Mouse (Mus musculus) CD4-positive helper T cell, adult 2 months (primary cell): ENCODE results near the gene Atmin.

Experiments used
- DNase-seq: peaks from one replicate; pipeline ENCODE4 v3.0.0-alpha.2; 2012; ENCODE audit warnings: low read depth, missing footprints, low spot score

Gene Atmin

GRCm38 (mm10) chr8:116943161-116943554, at the start of gene Atmin:
Atmin (plus strand) TSS chr8:116943393.
- DNase-seq, result peak; percentile 87

GRCm38 (mm10) chr8:116893938-116894337, 49.3 kb upstream of the Atmin start:
- DNase-seq, result no peak

GRCm38 (mm10) chr8:116895521-116895920, 47.7 kb upstream of the Atmin start:
- DNase-seq, result no peak

- no peak for DNase-seq
Measured at GRCm38 (mm10) chr8:116904736-116905135, 38.5 kb upstream of the Atmin start.

GRCm38 (mm10) chr8:116905252-116905651, 37.9 kb upstream of the Atmin start:
- peak; percentile 57 for DNase-seq

GRCm38 (mm10) chr8:116905836-116906235, 37.4 kb upstream of the Atmin start:
- peak; percentile 40 for DNase-seq

GRCm38 (mm10) chr8:116921005-116921336, 22.2 kb upstream of the Atmin start:
- no peak for DNase-seq

- DNase-seq, result peak; percentile 95
Measured at GRCm38 (mm10) chr8:116921337-116922059, 21.7 kb upstream of the Atmin start, which contains the start of the genes Cmc2 and Cenpn. Cmc2 (minus strand) TSS chr8:116921455. Cenpn (plus strand) TSS chr8:116921730.

GRCm38 (mm10) chr8:116922060-116922757, 21.0 kb upstream of the Atmin start:
- no peak for DNase-seq

- DNase-seq, result peak; percentile 64
Measured at GRCm38 (mm10) chr8:116923526-116923925, 19.7 kb upstream of the Atmin start.

- peak; percentile 43 for DNase-seq
Measured at GRCm38 (mm10) chr8:116927880-116928279, 15.3 kb upstream of the Atmin start.

- DNase-seq, result no peak
Measured at GRCm38 (mm10) chr8:116928588-116928987, 14.6 kb upstream of the Atmin start.

GRCm38 (mm10) chr8:116934976-116935375, 8.2 kb upstream of the Atmin start:
- no peak for DNase-seq

- DNase-seq, result no peak
Measured at GRCm38 (mm10) chr8:116935506-116935905, 7.7 kb upstream of the Atmin start.

- DNase-seq, result peak; percentile 14
Measured at GRCm38 (mm10) chr8:116942284-116943058, 722 bp upstream of the Atmin start.

GRCm38 (mm10) chr8:116943555-116944384, 577 bp downstream of the Atmin start:
- peak; percentile 51 for DNase-seq

GRCm38 (mm10) chr8:116944385-116944696, 1.1 kb downstream of the Atmin start:
- DNase-seq, result no peak

GRCm38 (mm10) chr8:116945169-116945910, 2.1 kb downstream of the Atmin start:
- DNase-seq, result peak; percentile 16

GRCm38 (mm10) chr8:116946268-116946838, 3.2 kb downstream of the Atmin start:
- peak; percentile 70 for DNase-seq

GRCm38 (mm10) chr8:116946851-116947250, 3.7 kb downstream of the Atmin start:
- DNase-seq, result no peak
